34 mouse cellular contexts compared by ENCODE assay signal in the genomic region with DNA sequence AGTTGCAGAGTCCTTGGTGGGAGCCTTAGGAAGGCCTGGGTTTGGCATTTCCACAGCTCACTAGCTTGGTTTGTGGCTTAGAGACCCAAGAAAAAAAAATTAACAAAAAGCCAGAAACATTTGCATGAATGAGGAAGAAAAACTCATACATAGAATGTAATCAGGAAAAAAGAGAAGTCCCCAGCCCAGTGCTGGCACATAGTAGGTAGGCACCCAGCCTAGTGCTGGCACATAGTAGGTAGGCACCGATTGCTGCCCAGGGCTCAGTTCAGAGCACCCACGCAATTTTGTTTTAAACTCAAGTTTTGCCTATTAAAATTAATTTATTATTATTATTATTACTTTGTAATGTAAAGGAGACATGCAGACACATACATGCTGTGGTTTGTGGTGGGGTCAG. TPM values are rescaled to one million over a fixed set of nuclear protein-coding genes. Genes with fewer than 3 reads are reported as not detected.
"Had no signal": no experiment of that assay in that cellular context is flagged by ENCODE, and none has a peak within 500 bp of the region (broad histone marks: within the 10 kb centered on the region; RNA-seq: fewer than 3 reads in every experiment).

No protein-coding gene starts in this region.

- H3K4me2 ChIP-seq: limb, embryonic 13.5 days; limb, embryonic 15.5 days; liver, embryonic 11.5 days; liver, embryonic 12.5 days; liver, embryonic 13.5 days; liver, embryonic 15.5 days; lung, embryonic 14.5 days; lung, embryonic 15.5 days; midbrain, embryonic 11.5 days; midbrain, embryonic 12.5 days; midbrain, embryonic 13.5 days; midbrain, embryonic 15.5 days; neural tube, embryonic 12.5 days had no signal

- H3K27me3 ChIP-seq: liver, embryonic 13.5 days; liver, embryonic 15.5 days; lung, embryonic 15.5 days; midbrain, embryonic 13.5 days; midbrain, embryonic 15.5 days; neural tube, embryonic 12.5 days had no signal

- H3K27ac ChIP-seq: limb, embryonic 10.5 days; limb, embryonic 12.5 days; limb, embryonic 13.5 days; limb, embryonic 15.5 days; liver, embryonic 12.5 days; liver, embryonic 13.5 days; liver, embryonic 14.5 days; liver, embryonic 15.5 days; lung, embryonic 15.5 days; macrophage; midbrain, embryonic 10.5 days; midbrain, embryonic 12.5 days; midbrain, embryonic 13.5 days; midbrain, embryonic 15.5 days; neural tube, embryonic 12.5 days had no signal

- H3K4me3 ChIP-seq: limb, embryonic 10.5 days; limb, embryonic 12.5 days; limb, embryonic 13.5 days; limb, embryonic 15.5 days; liver, embryonic 12.5 days; liver, embryonic 13.5 days; liver, embryonic 15.5 days; lung, embryonic 15.5 days; megakaryocyte, embryonic 14.5 days; midbrain, embryonic 10.5 days; midbrain, embryonic 12.5 days; midbrain, embryonic 13.5 days; midbrain, embryonic 15.5 days; myocyte; neural tube, embryonic 12.5 days had no signal

- H3K9me3 ChIP-seq: limb, embryonic 10.5 days; limb, embryonic 12.5 days; limb, embryonic 13.5 days; limb, embryonic 15.5 days; liver, embryonic 12.5 days; liver, embryonic 13.5 days; liver, embryonic 15.5 days; lung, embryonic 15.5 days; megakaryocyte, embryonic 14.5 days; midbrain, embryonic 10.5 days; midbrain, embryonic 12.5 days; midbrain, embryonic 13.5 days; midbrain, embryonic 15.5 days; neural tube, embryonic 12.5 days had no signal

- DNase-seq: left cerebral cortex, postnatal 4 days; liver; liver, embryonic 13.5 days; liver, postnatal 0 days; lung, adult 18-20 months; lung, embryonic 14.5 days; lung, postnatal 10 days; lung, postnatal 14 days; lung, postnatal 36 days; lung, postnatal 4 days; midbrain, embryonic 14.5 days had no signal

- H3K36me3 ChIP-seq: limb, embryonic 10.5 days; limb, embryonic 12.5 days; limb, embryonic 13.5 days; limb, embryonic 15.5 days; liver, embryonic 12.5 days; liver, embryonic 13.5 days; liver, embryonic 15.5 days; lung, embryonic 15.5 days; midbrain, embryonic 10.5 days; midbrain, embryonic 12.5 days; midbrain, embryonic 13.5 days; midbrain, embryonic 15.5 days; neural tube, embryonic 12.5 days had no signal

- H3K4me1 ChIP-seq: liver, embryonic 12.5 days; liver, embryonic 13.5 days; liver, embryonic 15.5 days; lung, embryonic 15.5 days had no signal

- ATAC-seq: liver, embryonic 12.5 days; liver, postnatal 0 days; lung, postnatal 0 days; midbrain, embryonic 13.5 days; midbrain, embryonic 15.5 days; midbrain, embryonic 16.5 days had no signal

- H3K9ac ChIP-seq: limb, embryonic 12.5 days; limb, embryonic 13.5 days; limb, embryonic 15.5 days; liver, embryonic 12.5 days; liver, embryonic 13.5 days; liver, embryonic 14.5 days; liver, embryonic 15.5 days; liver, postnatal 0 days; lung, embryonic 14.5 days; lung, embryonic 15.5 days; midbrain, embryonic 12.5 days; midbrain, embryonic 13.5 days; midbrain, embryonic 15.5 days; neural tube, embryonic 12.5 days had no signal

RNA-seq across cellular contexts. Expression of a gene that starts 42.1 kb away (rescaled TPM):
- total RNA-seq: megakaryocyte, adult 5-6 weeks; megakaryocyte-erythroid progenitor cell, adult 5-6 weeks; monocyte, adult 5-6 weeks had no signal
- polyA plus RNA-seq: macrophage had no signal

RNA-seq across cellular contexts. Expression of a gene that starts 49.1 kb away (rescaled TPM):
- polyA plus RNA-seq: liver, embryonic 15.5 days; macrophage had no signal
